Mouse (Mus musculus) neural tube, embryonic 14.5 days (tissue): ENCODE results near the gene Olfr785. TPM values are rescaled to one million over a fixed set of nuclear protein-coding genes. Genes with fewer than 3 reads are reported as not detected.
"Not testable (repeated sequence)": the region's sequence is repeated elsewhere in the genome, so short reads cannot be mapped to it uniquely, and the experiment has no call there.

Experiments
- ATAC-seq: fragments of 200-750 bp; cut with Nextera tagmentation; 2 replicates; pipeline ENCODE4 v1.8.0; 2017; ENCODE audit warnings: low read depth, mild to moderate bottlenecking, moderate TSS enrichment, moderate library complexity
- H3K27ac ChIP-seq: fragments of 300-500 bp; sonication (generic); 2 replicates; pipeline ENCODE4 v1.5.1; 2014; ENCODE audit warnings: low read depth, mild to moderate bottlenecking, control low read depth, low read length, moderate library complexity, mixed read lengths
- H3K27me3 ChIP-seq: fragments of 300-500 bp; sonication (generic); 2 replicates; pipeline ENCODE4 v1.6.1; 2014; ENCODE audit warnings: low read length; ENCODE audit not compliant: control insufficient read depth, insufficient read depth
- H3K36me3 ChIP-seq: fragments of 300-500 bp; sonication (generic); 2 replicates; pipeline ENCODE4 v1.6.1; 2014; ENCODE audit warnings: low read length, mixed read lengths; ENCODE audit not compliant: control insufficient read depth, insufficient read depth
- H3K4me1 ChIP-seq: fragments of 300-500 bp; sonication (generic); 2 replicates; pipeline ENCODE4 v1.6.1; 2014; ENCODE audit warnings: low read length; ENCODE audit not compliant: control insufficient read depth, insufficient read depth
- H3K4me2 ChIP-seq: fragments of 300-500 bp; sonication (generic); 2 replicates; pipeline ENCODE4 v1.6.1; 2014; ENCODE audit warnings: mild to moderate bottlenecking, low read depth, low read length, control low read depth
- H3K4me3 ChIP-seq: fragments of 300-500 bp; sonication (generic); 2 replicates; pipeline ENCODE4 v1.5.1; 2014; ENCODE audit warnings: low read depth, low read length, control low read depth, mixed read lengths
- H3K9ac ChIP-seq: fragments of 300-500 bp; sonication (generic); replicated peaks from 2 replicates; pipeline ENCODE4 v1.6.1; 2014; ENCODE audit warnings: low read depth, mild to moderate bottlenecking, control low read depth, low read length, mixed read lengths
- H3K9me3 ChIP-seq: fragments of 300-500 bp; sonication (generic); 2 replicates; pipeline ENCODE4 v1.6.1; 2016; ENCODE audit warnings: low read length; ENCODE audit not compliant: control insufficient read depth
- WGBS: fragments of 180-500 bp; shearing (Covaris S2); extraction: QIAGEN DNeasy Blood & Tissue Kit; methylation state at CpG from one replicate; pipeline ENCODE4 v1.1.7; 2014; 5-methylcytosine and 5-hydroxymethylcytosine counted together
- polyA plus RNA-seq: library from polyadenylated mRNA; unstranded; fragments of >200 nt; fragmentation: Nextera tagmentation; extraction: Ambion mirVana; gene quantifications from 2 replicates; pipeline ENCODE4 v1.2.1, GENCODE M21; 2014

Olfr785 gene
- polyA plus RNA-seq = not detected in 2 replicates

DNA sequence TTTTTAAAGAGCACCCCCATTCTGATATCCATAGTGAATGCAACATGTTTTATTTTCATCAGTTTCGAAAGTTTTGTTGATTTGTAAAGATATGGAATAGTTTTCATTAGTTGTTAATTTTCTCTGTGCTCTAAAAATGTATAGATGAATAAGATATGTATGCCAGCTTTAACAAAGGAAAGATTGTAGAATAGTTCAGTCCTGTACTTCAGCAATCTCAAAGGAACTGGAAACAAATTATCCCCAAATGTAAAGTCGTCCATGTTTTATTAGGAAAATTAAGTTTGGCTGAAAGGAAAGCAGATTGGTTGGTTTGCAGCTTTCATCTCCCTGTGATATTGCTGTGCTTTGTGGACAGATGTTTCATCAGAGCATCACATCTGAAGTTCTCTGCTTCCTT lies at the start of gene Olfr785:
Gene Olfr785 (plus strand): TSS at position 301 of the 400 bp plus-strand sequence.
- no peak within 1 kb of the TSS for H3K4me3 ChIP-seq
- H3K9me3 ChIP-seq = no peaks in the 10 kb centered on the region
- H3K36me3 ChIP-seq = no peaks in the 10 kb centered on the region
- no peaks in the 10 kb centered on the region for H3K4me1 ChIP-seq
- no peak for ATAC-seq
- 80% methylated on average over 2 of the region's 2 CpGs for WGBS
- no peak within 1 kb of the TSS for H3K4me2 ChIP-seq
- no peaks in the 10 kb centered on the region for H3K27me3 ChIP-seq
- H3K27ac ChIP-seq = no peak within 1 kb of the TSS
- no peak within 1 kb of the TSS for H3K9ac ChIP-seq

DNA sequence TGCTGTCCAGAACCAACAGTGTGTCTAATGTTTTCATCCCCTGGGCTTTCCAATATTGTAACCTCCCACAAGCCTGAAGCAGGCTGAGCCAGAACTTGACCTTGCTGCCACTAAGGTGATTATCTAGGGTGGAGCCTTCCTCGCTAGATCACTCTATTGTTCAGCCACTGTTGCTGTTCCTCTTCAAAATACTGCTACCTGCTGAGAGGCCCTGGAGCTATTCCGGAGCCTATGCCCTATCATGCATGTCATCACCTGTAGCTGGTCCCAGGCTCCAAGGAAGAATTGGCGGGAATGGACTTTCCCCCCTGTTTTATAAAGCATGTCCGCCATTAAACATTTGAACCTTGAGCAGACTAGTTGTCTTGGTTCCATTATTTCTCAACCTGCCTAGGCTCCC lies 48.7 kb upstream of the Olfr785 start:
- 88% methylated on average over 4 of the region's 4 CpGs for WGBS
- H3K27me3 ChIP-seq, H3K36me3 ChIP-seq, H3K4me2 ChIP-seq, H3K9ac ChIP-seq, H3K4me3 ChIP-seq, H3K4me1 ChIP-seq, H3K9me3 ChIP-seq, H3K27ac ChIP-seq, ATAC-seq: not testable (repeated sequence)

DNA sequence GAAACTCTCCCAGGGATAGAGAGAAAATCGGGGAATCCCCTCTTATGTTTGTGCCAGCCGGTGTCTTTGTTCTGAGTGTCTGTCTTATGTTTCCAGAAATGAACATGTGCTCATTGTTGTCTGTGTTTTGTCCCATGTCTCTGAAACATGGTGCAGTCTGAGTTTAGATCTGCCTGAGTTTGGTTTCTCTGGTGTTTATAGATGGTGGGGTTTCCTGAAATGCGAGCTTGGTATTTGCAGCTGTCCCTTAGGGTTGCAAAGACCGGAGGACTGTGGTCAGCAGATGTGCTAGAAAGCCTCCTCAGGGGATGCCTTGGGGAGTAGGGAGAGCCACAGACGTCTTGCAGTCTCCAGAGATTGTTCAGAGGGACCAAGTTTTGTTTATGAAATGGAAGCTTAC lies 47.9 kb upstream of the Olfr785 start:
- ATAC-seq = no peak
- no peak overlapping the region for H3K27ac ChIP-seq
- no peaks in the 10 kb centered on the region for H3K27me3 ChIP-seq
- no peaks in the 10 kb centered on the region for H3K36me3 ChIP-seq
- H3K9ac ChIP-seq = no peak overlapping the region
- no peak overlapping the region for H3K4me3 ChIP-seq
- H3K4me2 ChIP-seq = no peak overlapping the region
- 85% methylated on average over 5 of the region's 5 CpGs for WGBS
- H3K9me3 ChIP-seq = no peaks in the 10 kb centered on the region
- no peaks in the 10 kb centered on the region for H3K4me1 ChIP-seq

DNA sequence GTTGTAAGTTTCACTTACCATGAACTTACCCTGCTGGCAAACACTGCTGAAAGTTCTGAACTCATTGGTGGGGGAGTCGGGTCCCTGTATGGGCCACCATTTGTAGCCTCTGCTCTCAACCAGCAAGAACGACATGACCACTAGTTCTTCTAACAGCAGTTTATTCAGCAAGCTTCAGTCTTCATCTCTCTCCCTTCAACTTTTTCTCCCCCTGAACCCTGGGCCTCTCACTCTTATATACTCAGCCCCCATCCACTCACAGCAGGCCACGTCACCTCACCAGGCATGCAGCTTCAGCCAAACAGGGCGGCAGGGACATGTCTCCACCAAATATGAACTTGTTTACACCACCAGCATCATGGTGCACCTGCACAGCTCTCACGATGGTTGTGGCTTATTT lies 31.2 kb upstream of the Olfr785 start:
- not testable (repeated sequence) for H3K4me1 ChIP-seq, H3K4me3 ChIP-seq, H3K9me3 ChIP-seq, H3K27me3 ChIP-seq, H3K9ac ChIP-seq, H3K4me2 ChIP-seq, H3K27ac ChIP-seq, ATAC-seq, H3K36me3 ChIP-seq
- WGBS = 92% methylated on average over 5 of the region's 5 CpGs

DNA sequence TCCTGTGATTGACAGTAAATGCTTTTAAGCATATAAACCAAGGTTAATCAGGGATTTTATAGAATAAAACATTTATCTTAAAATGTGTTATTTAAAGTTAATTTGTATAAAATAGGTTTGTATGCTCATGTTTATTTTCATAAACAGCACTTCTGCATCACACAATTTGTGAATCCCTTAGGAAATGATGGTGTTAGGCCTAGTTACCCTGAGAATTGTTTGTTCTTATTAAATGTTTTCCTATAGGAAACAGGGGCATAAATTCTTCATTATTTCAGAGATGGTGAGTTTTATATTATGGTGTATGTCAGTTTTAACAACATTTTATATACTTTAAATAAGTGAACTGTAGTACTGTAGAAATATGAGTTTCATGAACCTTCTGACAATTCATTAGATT lies 21.4 kb upstream of the Olfr785 start, which contains the start of gene Olfr784:
Gene Olfr784 (plus strand): TSS at position 301 of the 400 bp plus-strand sequence.
- Histone ChIP-seq H3K9ac (no peak within 1 kb of the TSS), H3K36me3 (no peaks in the 10 kb centered on the region), H3K27me3 (no peaks in the 10 kb centered on the region), H3K4me2 (no peak within 1 kb of the TSS), H3K4me1 (no peaks in the 10 kb centered on the region), H3K4me3 (no peak within 1 kb of the TSS), H3K9me3 (no peaks in the 10 kb centered on the region), H3K27ac (no peak within 1 kb of the TSS)
- ATAC-seq = no peak

DNA sequence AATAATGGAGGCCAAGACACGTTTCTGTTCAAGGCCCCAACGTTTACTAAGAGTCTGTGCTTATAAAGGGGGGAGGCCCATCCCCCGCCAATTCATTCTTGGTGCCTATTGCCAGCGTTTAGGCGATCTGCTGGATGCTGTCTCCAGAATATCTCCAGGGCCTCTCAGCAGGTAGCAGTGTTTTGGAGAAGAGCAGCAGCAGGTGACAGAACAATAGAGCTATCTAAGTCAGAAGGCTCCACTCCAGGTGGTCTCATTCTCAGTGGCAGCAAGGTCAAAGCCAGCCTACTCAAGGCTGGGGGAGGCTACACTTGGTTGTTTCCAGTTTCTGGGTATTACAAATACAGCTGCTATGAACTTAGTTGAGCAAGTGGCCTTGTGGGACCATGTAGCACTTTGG lies 4.3 kb upstream of the Olfr785 start:
- Histone ChIP-seq H3K9ac (no peak overlapping the region), H3K4me3 (no peak overlapping the region), H3K27me3 (no peaks in the 10 kb centered on the region), H3K4me2 (no peak overlapping the region), H3K9me3 (no peaks in the 10 kb centered on the region), H3K27ac (no peak overlapping the region), H3K36me3 (no peaks in the 10 kb centered on the region), H3K4me1 (no peaks in the 10 kb centered on the region)
- WGBS = 50% methylated on average over 5 of the region's 5 CpGs
- no peak for ATAC-seq

DNA sequence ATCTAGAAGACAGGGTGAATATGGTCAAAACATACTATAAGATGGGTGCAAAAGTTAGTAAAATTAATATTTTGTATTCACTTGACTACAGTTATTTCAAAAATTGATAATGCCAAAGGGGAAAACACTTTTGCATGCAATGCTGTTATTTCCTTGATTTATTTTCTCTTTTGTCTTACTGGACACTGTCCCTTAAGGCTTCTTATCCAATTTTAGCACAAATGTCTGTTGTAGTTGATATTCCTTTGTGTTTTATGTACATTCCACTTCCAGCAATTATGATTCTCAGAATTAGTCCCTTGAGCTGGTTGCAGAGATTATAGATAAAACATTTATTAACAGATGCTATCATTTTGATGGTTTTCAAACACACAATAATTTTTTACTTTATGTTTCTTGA lies 21.8 kb downstream of the Olfr785 start, which contains the start of gene Olfr786:
Gene Olfr786 (plus strand): TSS at position 301 of the 400 bp plus-strand sequence.
- no peak within 1 kb of the TSS for H3K4me3 ChIP-seq
- no peaks in the 10 kb centered on the region for H3K9me3 ChIP-seq
- no peak within 1 kb of the TSS for H3K9ac ChIP-seq
- H3K4me2 ChIP-seq = no peak within 1 kb of the TSS
- no peaks in the 10 kb centered on the region for H3K27me3 ChIP-seq
- no peak for ATAC-seq
- H3K4me1 ChIP-seq = no peaks in the 10 kb centered on the region
- no peaks in the 10 kb centered on the region for H3K36me3 ChIP-seq
- H3K27ac ChIP-seq = no peak within 1 kb of the TSS

Other genes starting within 250 kb of the Olfr785 start
- not detected in 2 replicates for gene Olfr771, start 240.7 kb upstream of the Olfr785 start, polyA plus RNA-seq
- not detected in 2 replicates for gene Olfr772, start 227.5 kb upstream of the Olfr785 start, polyA plus RNA-seq
- gene Olfr773, start 218.0 kb upstream of the Olfr785 start, polyA plus RNA-seq = not detected in 2 replicates
- gene Olfr774, start 169.2 kb upstream of the Olfr785 start, polyA plus RNA-seq = not detected in 2 replicates
- not detected in 2 replicates for gene Olfr775, start 157.0 kb upstream of the Olfr785 start, polyA plus RNA-seq
- gene Olfr776, start 146.3 kb upstream of the Olfr785 start, polyA plus RNA-seq = not detected in 2 replicates
- not detected in 2 replicates for gene Olfr777, start 133.9 kb upstream of the Olfr785 start, polyA plus RNA-seq
- gene Olfr780, start 87.3 kb upstream of the Olfr785 start, polyA plus RNA-seq = not detected in 2 replicates
- not detected in 2 replicates for gene Olfr781, start 76.6 kb upstream of the Olfr785 start, polyA plus RNA-seq
- gene Olfr782, start 56.6 kb upstream of the Olfr785 start, polyA plus RNA-seq = not detected in 2 replicates
- gene Olfr784, start 21.3 kb upstream of the Olfr785 start, polyA plus RNA-seq = 0.11 and 0.22 TPM in 2 replicates
- 0.15 TPM in 1 of 2 replicates, not detected in the other for gene Olfr786, start 21.9 kb downstream of the Olfr785 start, polyA plus RNA-seq
- gene Olfr787, start 56.4 kb downstream of the Olfr785 start, polyA plus RNA-seq = 0.12 TPM in 1 of 2 replicates, not detected in the other
- 0.07 TPM in 1 of 2 replicates, not detected in the other for gene Olfr788, start 65.6 kb downstream of the Olfr785 start, polyA plus RNA-seq
- not detected in 2 replicates for gene Olfr789, start 79.3 kb downstream of the Olfr785 start, polyA plus RNA-seq
- not detected in 2 replicates for gene Olfr790, start 93.1 kb downstream of the Olfr785 start, polyA plus RNA-seq
- not detected in 2 replicates for gene Olfr791, start 116.4 kb downstream of the Olfr785 start, polyA plus RNA-seq
- not detected in 2 replicates for gene Olfr792, start 133.7 kb downstream of the Olfr785 start, polyA plus RNA-seq
- gene Olfr794, start 162.2 kb downstream of the Olfr785 start, polyA plus RNA-seq = not detected in 2 replicates
- gene Olfr796, start 207.1 kb downstream of the Olfr785 start, polyA plus RNA-seq = not detected in 2 replicates
- not detected in 2 replicates for gene Olfr798, start 222.5 kb downstream of the Olfr785 start, polyA plus RNA-seq
- gene Olfr799, start 232.1 kb downstream of the Olfr785 start, polyA plus RNA-seq = not detected in 2 replicates